Mouse (Mus musculus): Measurements from ENCODE around the gene Rnf149. TPM values are rescaled to one million over a fixed set of nuclear protein-coding genes. Genes with fewer than 3 reads are reported as not detected.

The Rnf149 gene
- polyA plus RNA-seq, 1 experiment from 2014 or later = 25.7 TPM

GRCm38 (mm10) chr1:39583173-39583572 lies 6.0 kb upstream of the Rnf149 start:
- Histone ChIP-seq H3K9ac (replicated peaks; ENCODE audit: low read length) (no peak overlapping the region), H3K27ac (replicated peaks; ENCODE audit: low read depth, low read length) (no peak overlapping the region), H3K4me3 (replicated peaks; ENCODE audit: low read depth, low read length) (no peak overlapping the region), H3K36me3 (ENCODE audit: control insufficient read depth, insufficient read depth, low read length) (no peaks in the 10 kb centered on the region), H3K4me2 (ENCODE audit: low read length) (no peak overlapping the region), H3K4me1 (ENCODE audit: control insufficient read depth, insufficient read depth, low read length) (no peaks in the 10 kb centered on the region), H3K27me3 (ENCODE audit: control insufficient read depth, insufficient read depth, low read length) (no peaks in the 10 kb centered on the region), H3K9me3 (ENCODE audit: control insufficient read depth, low read length) (no peaks in the 10 kb centered on the region)
- DNase-seq = no peak
- no peak for ATAC-seq (ENCODE audit: low FRiP score, low TSS enrichment)
- 90% methylated on average over 9 of the region's 9 CpGs for WGBS

GRCm38 (mm10) chr1:39581215-39581614 lies 4.0 kb upstream of the Rnf149 start:
- Histone ChIP-seq H3K9ac (replicated peaks; ENCODE audit: low read length) (no peak overlapping the region), H3K9me3 (ENCODE audit: control insufficient read depth, low read length) (no peaks in the 10 kb centered on the region), H3K36me3 (ENCODE audit: control insufficient read depth, insufficient read depth, low read length) (no peaks in the 10 kb centered on the region), H3K4me1 (ENCODE audit: control insufficient read depth, insufficient read depth, low read length) (no peaks in the 10 kb centered on the region), H3K27me3 (ENCODE audit: control insufficient read depth, insufficient read depth, low read length) (no peaks in the 10 kb centered on the region), H3K4me3 (replicated peaks; ENCODE audit: low read depth, low read length) (no peak overlapping the region), H3K4me2 (ENCODE audit: low read length) (no peak overlapping the region), H3K27ac (replicated peaks; ENCODE audit: low read depth, low read length) (no peak overlapping the region)
- ATAC-seq (ENCODE audit: low FRiP score, low TSS enrichment) (no peak), DNase-seq (no peak)
- 84% methylated on average over 2 of the region's 3 CpGs for WGBS

GRCm38 (mm10) chr1:39579139-39579538 lies 1.9 kb upstream of the Rnf149 start:
- Histone ChIP-seq H3K4me3 (replicated peaks; ENCODE audit: low read depth, low read length) (no peak overlapping the region), H3K4me2 (ENCODE audit: low read length) (no peak overlapping the region), H3K4me1 (ENCODE audit: control insufficient read depth, insufficient read depth, low read length) (peaks cover 15% of the 10 kb centered on the region), H3K9me3 (ENCODE audit: control insufficient read depth, low read length) (no peaks in the 10 kb centered on the region), H3K27ac (replicated peaks; ENCODE audit: low read depth, low read length) (no peak overlapping the region), H3K36me3 (ENCODE audit: control insufficient read depth, insufficient read depth, low read length) (no peaks in the 10 kb centered on the region), H3K27me3 (ENCODE audit: control insufficient read depth, insufficient read depth, low read length) (no peaks in the 10 kb centered on the region), H3K9ac (replicated peaks; ENCODE audit: low read length) (no peak overlapping the region)
- no peak for ATAC-seq (ENCODE audit: low FRiP score, low TSS enrichment)
- WGBS = 84% methylated on average over 6 of the region's 6 CpGs
- DNase-seq = no peak

- peaks cover 15% of the 10 kb centered on the region for H3K4me1 ChIP-seq (ENCODE audit: control insufficient read depth, insufficient read depth, low read length)
- no peak overlapping the region for H3K4me3 ChIP-seq (replicated peaks; ENCODE audit: low read depth, low read length)
- H3K9me3 ChIP-seq (ENCODE audit: control insufficient read depth, low read length) = no peaks in the 10 kb centered on the region
- 93% methylated on average over 5 of the region's 5 CpGs for WGBS
- DNase-seq = no peak
- no peaks in the 10 kb centered on the region for H3K27me3 ChIP-seq (ENCODE audit: control insufficient read depth, insufficient read depth, low read length)
- no peak overlapping the region for H3K27ac ChIP-seq (replicated peaks; ENCODE audit: low read depth, low read length)
- ATAC-seq (ENCODE audit: low FRiP score, low TSS enrichment) = no peak
- H3K4me2 ChIP-seq (ENCODE audit: low read length) = no peak overlapping the region
- H3K9ac ChIP-seq (replicated peaks; ENCODE audit: low read length) = no peak overlapping the region
- H3K36me3 ChIP-seq (ENCODE audit: control insufficient read depth, insufficient read depth, low read length) = no peaks in the 10 kb centered on the region
These were observed 1.2 kb upstream of the Rnf149 start for GRCm38 (mm10) chr1:39578446-39578845.

- Histone ChIP-seq H3K4me1 (ENCODE audit: control insufficient read depth, insufficient read depth, low read length) (peaks cover 15% of the 10 kb centered on the region), H3K4me2 (ENCODE audit: low read length) (peak overlapping the region; percentile 62), H3K36me3 (ENCODE audit: control insufficient read depth, insufficient read depth, low read length) (no peaks in the 10 kb centered on the region), H3K27ac (replicated peaks; ENCODE audit: low read depth, low read length) (peak overlapping the region; percentile 96), H3K27me3 (ENCODE audit: control insufficient read depth, insufficient read depth, low read length) (no peaks in the 10 kb centered on the region), H3K4me3 (replicated peaks; ENCODE audit: low read depth, low read length) (peak overlapping the region; percentile 90), H3K9me3 (ENCODE audit: control insufficient read depth, low read length) (no peaks in the 10 kb centered on the region), H3K9ac (replicated peaks; ENCODE audit: low read length) (peak overlapping the region; percentile 86)
- DNase-seq = peak; percentile 83
- under 1% methylated on average over 88 of the region's 88 CpGs for WGBS
- ATAC-seq (ENCODE audit: low FRiP score, low TSS enrichment) = peak; percentile 84
These were observed 568 bp downstream of the Rnf149 start for GRCm38 (mm10) chr1:39576431-39577243.

- ATAC-seq (ENCODE audit: low FRiP score, low TSS enrichment) (no peak), DNase-seq (peak; percentile 13)
- peak overlapping the region; percentile 90 for H3K4me3 ChIP-seq (replicated peaks; ENCODE audit: low read depth, low read length)
- H3K9me3 ChIP-seq (ENCODE audit: control insufficient read depth, low read length) = no peaks in the 10 kb centered on the region
- H3K4me1 ChIP-seq (ENCODE audit: control insufficient read depth, insufficient read depth, low read length) = peaks cover 15% of the 10 kb centered on the region
- peak overlapping the region; percentile 96 for H3K27ac ChIP-seq (replicated peaks; ENCODE audit: low read depth, low read length)
- H3K4me2 ChIP-seq (ENCODE audit: low read length) = peak overlapping the region; percentile 62
- H3K9ac ChIP-seq (replicated peaks; ENCODE audit: low read length) = peak overlapping the region; percentile 86; the same call in 1 of the 2 replicates
- 23% methylated on average over 8 of the region's 8 CpGs for WGBS
- no peaks in the 10 kb centered on the region for H3K27me3 ChIP-seq (ENCODE audit: control insufficient read depth, insufficient read depth, low read length)
- H3K36me3 ChIP-seq (ENCODE audit: control insufficient read depth, insufficient read depth, low read length) = no peaks in the 10 kb centered on the region
These were observed 1.3 kb downstream of the Rnf149 start for GRCm38 (mm10) chr1:39575778-39576375.

- H3K4me2 ChIP-seq (ENCODE audit: low read length) = no peak overlapping the region
- H3K9ac ChIP-seq (replicated peaks; ENCODE audit: low read length) = no peak overlapping the region
- H3K4me3 ChIP-seq (replicated peaks; ENCODE audit: low read depth, low read length) = no peak overlapping the region
- H3K36me3 ChIP-seq (ENCODE audit: control insufficient read depth, insufficient read depth, low read length) = 0 out of 2 replicates have a peak, but pooled peaks cover 4% of the 10 kb centered on the region
- no peaks in the 10 kb centered on the region for H3K27me3 ChIP-seq (ENCODE audit: control insufficient read depth, insufficient read depth, low read length)
- 90% methylated on average over 7 of the region's 7 CpGs for WGBS
- peaks cover 15% of the 10 kb centered on the region for H3K4me1 ChIP-seq (ENCODE audit: control insufficient read depth, insufficient read depth, low read length)
- no peak overlapping the region for H3K27ac ChIP-seq (replicated peaks; ENCODE audit: low read depth, low read length)
- no peaks in the 10 kb centered on the region for H3K9me3 ChIP-seq (ENCODE audit: control insufficient read depth, low read length)
- DNase-seq (no peak), ATAC-seq (ENCODE audit: low FRiP score, low TSS enrichment) (no peak)
These were observed 3.3 kb downstream of the Rnf149 start for GRCm38 (mm10) chr1:39573890-39574289.

- WGBS = 74% methylated on average over 6 of the region's 6 CpGs
These were observed 5.6 kb downstream of the Rnf149 start for GRCm38 (mm10) chr1:39571653-39572052.

GRCm38 (mm10) chr1:39568079-39568478 lies 9.1 kb downstream of the Rnf149 start:
- H3K9me3 ChIP-seq (ENCODE audit: control insufficient read depth, low read length) = no peaks in the 10 kb centered on the region
- no peak overlapping the region for H3K9ac ChIP-seq (replicated peaks; ENCODE audit: low read length)
- no peak for DNase-seq
- H3K36me3 ChIP-seq (ENCODE audit: control insufficient read depth, insufficient read depth, low read length) = peaks cover 10% of the 10 kb centered on the region
- H3K27ac ChIP-seq (replicated peaks; ENCODE audit: low read depth, low read length) = no peak overlapping the region
- no peaks in the 10 kb centered on the region for H3K4me1 ChIP-seq (ENCODE audit: control insufficient read depth, insufficient read depth, low read length)
- H3K4me2 ChIP-seq (ENCODE audit: low read length) = no peak overlapping the region
- no peaks in the 10 kb centered on the region for H3K27me3 ChIP-seq (ENCODE audit: control insufficient read depth, insufficient read depth, low read length)
- ATAC-seq (ENCODE audit: low FRiP score, low TSS enrichment) = no peak
- no peak overlapping the region for H3K4me3 ChIP-seq (replicated peaks; ENCODE audit: low read depth, low read length)

More at GRCm38 (mm10) chr1:39571653-39572052, 5.6 kb downstream of the Rnf149 start:
- no peaks in the 10 kb centered on the region for H3K27me3 ChIP-seq (ENCODE audit: control insufficient read depth, insufficient read depth, low read length)
- no peak overlapping the region for H3K9ac ChIP-seq (replicated peaks; ENCODE audit: low read length)
- H3K4me2 ChIP-seq (ENCODE audit: low read length) = no peak overlapping the region
- H3K4me1 ChIP-seq (ENCODE audit: control insufficient read depth, insufficient read depth, low read length) = peaks cover 15% of the 10 kb centered on the region
- ATAC-seq (ENCODE audit: low FRiP score, low TSS enrichment) (no peak), DNase-seq (no peak)
- H3K4me3 ChIP-seq (replicated peaks; ENCODE audit: low read depth, low read length) = no peak overlapping the region
- H3K9me3 ChIP-seq (ENCODE audit: control insufficient read depth, low read length) = no peaks in the 10 kb centered on the region
- H3K27ac ChIP-seq (replicated peaks; ENCODE audit: low read depth, low read length) = no peak overlapping the region
- 0 out of 2 replicates have a peak, but pooled peaks cover 4% of the 10 kb centered on the region for H3K36me3 ChIP-seq (ENCODE audit: control insufficient read depth, insufficient read depth, low read length)
